Mouse (Mus musculus) embryonic facial prominence, embryonic 10.5 days (tissue): ENCODE results near the gene Oaz1. TPM values are rescaled to one million over a fixed set of nuclear protein-coding genes. Genes with fewer than 3 reads are reported as not detected.

ENCODE experiments used
- DNase-seq: peaks from one replicate; pipeline ENCODE4 v3.0.0-alpha.2; 2017; ENCODE audit warnings: low spot score
- H3K27ac ChIP-seq: fragments of 300-500 bp; sonication (generic); replicated peaks from 2 replicates; pipeline ENCODE4 v1.5.1; 2016; ENCODE audit warnings: mild to moderate bottlenecking
- H3K27me3 ChIP-seq: fragments of 300-500 bp; sonication (generic); replicated peaks from 2 replicates; pipeline ENCODE4 v1.6.1; 2016; ENCODE audit warnings: low read depth, mild to moderate bottlenecking; ENCODE audit not compliant: poor library complexity, severe bottlenecking
- H3K36me3 ChIP-seq: fragments of 300-500 bp; sonication (generic); replicated peaks from 2 replicates; pipeline ENCODE4 v1.6.1; 2016; ENCODE audit warnings: mild to moderate bottlenecking, moderate library complexity
- H3K4me1 ChIP-seq: fragments of 300-500 bp; sonication (generic); 2 replicates; pipeline ENCODE4 v1.6.1; 2016
- H3K4me3 ChIP-seq: fragments of 300-500 bp; sonication (generic); 2 replicates; pipeline ENCODE4 v1.5.1; 2016; ENCODE audit warnings: mild to moderate bottlenecking, moderate library complexity
- H3K9me3 ChIP-seq: fragments of 300-500 bp; sonication (generic); 2 replicates; pipeline ENCODE4 v1.6.1; 2016; ENCODE audit warnings: mild to moderate bottlenecking
- WGBS: fragments of 180-500 bp; shearing (Covaris S2); methylation state at CpG from one replicate; pipeline ENCODE4 v1.1.7; 2016; 5-methylcytosine and 5-hydroxymethylcytosine counted together
- polyA plus RNA-seq: library from polyadenylated mRNA; unstranded; fragments of >200 nt; fragmentation: Nextera tagmentation; extraction: Ambion mirVana; gene quantifications from 2 replicates; pipeline ENCODE4 v1.2.1, GENCODE M21; 2016

The Oaz1 gene
- polyA plus RNA-seq, 1 experiment from 2014 or later = 2,205 TPM

DNA sequence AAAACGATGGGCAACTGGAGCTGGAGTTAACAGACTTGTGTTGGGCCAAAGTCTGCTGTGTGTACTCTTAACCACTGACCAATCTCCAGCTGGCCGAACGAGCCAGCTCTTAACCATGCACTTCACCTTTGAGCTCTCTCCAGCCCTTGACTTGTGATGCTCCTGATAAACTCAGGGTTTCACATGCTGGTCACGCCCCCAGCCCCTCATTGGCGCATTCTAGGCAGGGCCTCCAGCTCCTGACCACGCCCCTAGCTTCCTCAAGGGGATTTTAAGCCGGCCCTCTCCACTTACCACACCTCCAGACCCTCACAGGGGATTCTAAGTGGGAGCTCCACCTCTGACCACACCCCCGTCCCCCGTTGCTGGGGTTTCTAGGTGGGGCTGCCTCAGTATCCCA, 4.7 kb downstream of the Oaz1 start:
- 4% methylated on average over 9 of the region's 9 CpGs for WGBS
- H3K4me3 ChIP-seq = peak overlapping the region; percentile 1; the same call in 1 of the 2 replicates
- H3K36me3 ChIP-seq = peaks cover 38% of the 10 kb centered on the region
- H3K4me1 ChIP-seq = peaks cover 74% of the 10 kb centered on the region
- peak; percentile 84 for DNase-seq
- no peak overlapping the region for H3K27ac ChIP-seq
- H3K27me3 ChIP-seq = peaks cover 40% of the 10 kb centered on the region
- peaks cover 20% of the 10 kb centered on the region for H3K9me3 ChIP-seq

- DNase-seq = no peak
- H3K4me1 ChIP-seq = peaks cover 83% of the 10 kb centered on the region
- 0 out of 2 replicates have a peak overlapping the region, but pooled peaks have one; percentile 8 for H3K4me3 ChIP-seq
- peaks cover 56% of the 10 kb centered on the region for H3K27me3 ChIP-seq
- H3K27ac ChIP-seq = no peak overlapping the region
- 64% methylated on average over 7 of the region's 7 CpGs for WGBS
- peaks cover 20% of the 10 kb centered on the region for H3K9me3 ChIP-seq
- peaks cover 36% of the 10 kb centered on the region for H3K36me3 ChIP-seq
Measured at GRCm38 (mm10) chr10:80832818-80833217, 6.4 kb downstream of the Oaz1 start.

- no peak overlapping the region for H3K27ac ChIP-seq
- DNase-seq = peak; percentile 38
- 57% methylated on average over 30 of the region's 30 CpGs for WGBS
- peak overlapping the region; percentile 29 for H3K4me3 ChIP-seq
- peaks cover 67% of the 10 kb centered on the region for H3K27me3 ChIP-seq
- H3K9me3 ChIP-seq = peaks cover 20% of the 10 kb centered on the region
- 0 out of 2 replicates have a peak, but pooled peaks cover 10% of the 10 kb centered on the region for H3K36me3 ChIP-seq
- peaks cover 64% of the 10 kb centered on the region for H3K4me1 ChIP-seq
Measured at GRCm38 (mm10) chr10:80835617-80836016, 9.2 kb downstream of the Oaz1 start.

GRCm38 (mm10) chr10:80836949-80837379, 10.5 kb downstream of the Oaz1 start:
- WGBS = 49% methylated on average over 7 of the region's 7 CpGs

DNA sequence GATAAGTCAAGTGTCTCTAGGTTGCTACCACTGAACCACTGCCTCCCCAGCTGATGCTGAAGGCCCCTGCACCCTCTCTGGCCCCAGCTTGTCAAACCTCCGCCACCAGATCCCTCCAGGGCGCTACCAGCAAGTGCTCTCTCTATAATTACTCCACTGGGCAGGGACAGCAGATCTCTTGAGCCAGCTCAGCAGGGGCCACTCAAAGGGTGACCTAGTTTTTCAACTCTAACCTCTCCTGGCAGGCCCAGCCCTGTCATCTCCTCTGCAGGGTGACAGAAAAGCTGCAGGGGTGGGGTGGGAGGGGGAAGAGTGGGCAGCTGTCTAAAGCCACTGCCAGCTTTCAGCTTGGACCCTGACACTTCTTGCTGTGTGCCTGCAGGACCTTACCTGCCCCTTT, 11.4 kb downstream of the Oaz1 start:
- Histone ChIP-seq H3K4me3 (0 out of 2 replicates have a peak overlapping the region, but pooled peaks have one; percentile 14), H3K4me1 (peaks cover 54% of the 10 kb centered on the region), H3K9me3 (peaks cover 20% of the 10 kb centered on the region), H3K27ac (no peak overlapping the region), H3K36me3 (0 out of 2 replicates have a peak, but pooled peaks cover 10% of the 10 kb centered on the region), H3K27me3 (peaks cover 82% of the 10 kb centered on the region)
- 10% methylated on average over 2 of the region's 2 CpGs for WGBS
- no peak for DNase-seq

More at GRCm38 (mm10) chr10:80836949-80837379, 10.5 kb downstream of the Oaz1 start:
- H3K4me1 ChIP-seq = peaks cover 61% of the 10 kb centered on the region
- H3K27me3 ChIP-seq = peaks cover 80% of the 10 kb centered on the region
- 0 out of 2 replicates have a peak, but pooled peaks cover 10% of the 10 kb centered on the region for H3K36me3 ChIP-seq
- no peak overlapping the region for H3K27ac ChIP-seq
- peak overlapping the region; percentile 6; the same call in 1 of the 2 replicates for H3K4me3 ChIP-seq
- H3K9me3 ChIP-seq = peaks cover 20% of the 10 kb centered on the region
- no peak for DNase-seq

DNA sequence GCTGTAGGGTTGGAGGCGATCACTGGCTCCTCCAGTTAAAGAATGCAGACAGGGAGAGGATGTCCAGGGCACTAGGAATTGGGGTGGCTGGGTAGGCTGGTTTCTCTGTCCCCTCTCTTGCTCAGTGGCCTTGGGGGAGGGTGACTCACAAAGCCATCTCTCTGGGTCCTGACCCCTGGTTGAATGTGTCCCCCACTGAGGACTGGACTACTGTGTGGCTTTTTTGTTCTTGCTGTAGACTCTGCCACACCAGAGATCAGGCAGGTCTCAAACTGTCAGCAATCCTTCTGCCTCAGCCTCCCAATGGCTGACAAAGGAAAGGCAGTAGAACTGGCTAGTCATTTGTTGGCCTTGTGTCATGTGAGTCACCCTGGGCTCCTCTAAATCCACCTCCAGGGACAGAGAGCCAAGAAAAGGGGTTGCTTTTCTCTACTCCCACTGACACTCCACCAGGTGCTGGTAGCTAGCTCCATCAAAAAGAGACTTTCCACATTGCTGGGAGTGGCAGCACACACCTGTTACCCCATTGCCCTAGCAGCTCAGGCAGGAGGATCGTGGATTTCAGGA, 12.0 kb downstream of the Oaz1 start:
- 58% methylated on average over 2 of the region's 2 CpGs for WGBS
- H3K9me3 ChIP-seq = peaks cover 20% of the 10 kb centered on the region
- H3K4me3 ChIP-seq = 0 out of 2 replicates have a peak overlapping the region, but pooled peaks have one; percentile 14
- H3K36me3 ChIP-seq = 0 out of 2 replicates have a peak, but pooled peaks cover 10% of the 10 kb centered on the region
- peaks cover 52% of the 10 kb centered on the region for H3K4me1 ChIP-seq
- H3K27me3 ChIP-seq = peaks cover 82% of the 10 kb centered on the region
- DNase-seq = no peak
- no peak overlapping the region for H3K27ac ChIP-seq

DNA sequence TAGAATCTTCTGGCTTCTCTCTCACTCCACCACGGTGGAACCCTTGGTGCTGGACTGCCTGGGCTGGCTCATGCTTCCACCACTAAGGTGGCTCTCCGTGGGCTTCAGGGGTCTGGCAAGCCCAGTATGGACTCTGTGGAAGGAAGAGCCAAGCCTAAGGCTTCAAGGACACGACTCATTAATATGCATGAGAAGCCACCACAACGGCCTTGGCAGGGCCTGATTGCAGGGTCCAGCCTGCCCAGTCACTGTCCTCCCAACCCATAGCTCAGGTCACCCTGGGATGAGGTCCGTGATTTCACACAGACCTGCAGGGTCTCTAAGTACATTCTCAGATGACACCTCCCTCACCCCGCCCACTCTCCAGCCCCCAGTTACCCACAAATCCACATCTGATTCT, 13.4 kb downstream of the Oaz1 start:
- peaks cover 55% of the 10 kb centered on the region for H3K4me1 ChIP-seq
- H3K36me3 ChIP-seq = 0 out of 2 replicates have a peak, but pooled peaks cover 3% of the 10 kb centered on the region
- no peak overlapping the region for H3K4me3 ChIP-seq
- WGBS = 70% methylated on average over 6 of the region's 6 CpGs
- peaks cover 82% of the 10 kb centered on the region for H3K27me3 ChIP-seq
- H3K9me3 ChIP-seq = peaks cover 11% of the 10 kb centered on the region
- no peak for DNase-seq
- no peak overlapping the region for H3K27ac ChIP-seq

- DNase-seq = no peak
- no peak overlapping the region for H3K27ac ChIP-seq
- WGBS = 73% methylated on average over 2 of the region's 2 CpGs
- no peak overlapping the region for H3K4me3 ChIP-seq
- H3K4me1 ChIP-seq = peaks cover 41% of the 10 kb centered on the region
- H3K27me3 ChIP-seq = peaks cover 80% of the 10 kb centered on the region
- H3K9me3 ChIP-seq = no peaks in the 10 kb centered on the region
- no peaks in the 10 kb centered on the region for H3K36me3 ChIP-seq
Measured at GRCm38 (mm10) chr10:80841685-80842084, 15.2 kb downstream of the Oaz1 start.

DNA sequence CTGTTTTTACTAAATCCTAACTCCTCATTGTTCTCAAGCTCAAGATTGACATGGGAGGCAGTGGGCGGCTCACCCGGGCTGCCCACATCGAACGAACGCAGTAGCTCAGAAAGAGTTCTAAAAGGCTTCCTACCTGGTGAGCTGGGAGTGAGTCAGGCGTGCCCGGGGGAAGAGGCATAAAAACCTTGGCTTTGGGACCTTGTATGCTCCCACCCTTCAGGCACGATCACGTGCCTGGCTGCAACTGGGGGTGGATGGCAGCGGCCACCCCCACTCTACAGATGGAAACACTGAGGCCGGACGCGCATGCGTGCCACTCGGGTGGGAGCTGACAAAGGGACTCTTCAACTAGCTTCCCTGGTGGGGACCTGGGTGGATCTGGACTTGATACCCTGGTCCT, 15.9 kb downstream of the Oaz1 start:
- peaks cover 35% of the 10 kb centered on the region for H3K4me1 ChIP-seq
- 82% methylated on average over 15 of the region's 15 CpGs for WGBS
- no peak overlapping the region for H3K4me3 ChIP-seq
- no peak overlapping the region for H3K27ac ChIP-seq
- no peaks in the 10 kb centered on the region for H3K36me3 ChIP-seq
- no peaks in the 10 kb centered on the region for H3K9me3 ChIP-seq
- DNase-seq = no peak
- H3K27me3 ChIP-seq = peaks cover 74% of the 10 kb centered on the region

- Histone ChIP-seq H3K4me3 (peak overlapping the region; percentile 65), H3K4me1 (peaks cover 28% of the 10 kb centered on the region), H3K27ac (peak overlapping the region; percentile 65), H3K27me3 (peaks cover 65% of the 10 kb centered on the region), H3K36me3 (no peaks in the 10 kb centered on the region), H3K9me3 (no peaks in the 10 kb centered on the region)
- 9% methylated on average over 32 of the region's 32 CpGs for WGBS
- peak; percentile 24 for DNase-seq
Measured at GRCm38 (mm10) chr10:80843087-80843930, 16.9 kb downstream of the Oaz1 start.

- Histone ChIP-seq H3K4me1 (peaks cover 35% of the 10 kb centered on the region), H3K27me3 (peaks cover 63% of the 10 kb centered on the region), H3K4me3 (peak within 1 kb of the TSS; percentile 65), H3K27ac (peak within 1 kb of the TSS; percentile 65), H3K36me3 (no peaks in the 10 kb centered on the region), H3K9me3 (no peaks in the 10 kb centered on the region)
- peak; percentile 56 for DNase-seq
- WGBS = 5% methylated on average over 51 of the region's 51 CpGs
Measured at GRCm38 (mm10) chr10:80843931-80844547, 17.6 kb downstream of the Oaz1 start, which contains the start of gene Lingo3. Lingo3 (minus strand) TSS chr10:80844039.

DNA sequence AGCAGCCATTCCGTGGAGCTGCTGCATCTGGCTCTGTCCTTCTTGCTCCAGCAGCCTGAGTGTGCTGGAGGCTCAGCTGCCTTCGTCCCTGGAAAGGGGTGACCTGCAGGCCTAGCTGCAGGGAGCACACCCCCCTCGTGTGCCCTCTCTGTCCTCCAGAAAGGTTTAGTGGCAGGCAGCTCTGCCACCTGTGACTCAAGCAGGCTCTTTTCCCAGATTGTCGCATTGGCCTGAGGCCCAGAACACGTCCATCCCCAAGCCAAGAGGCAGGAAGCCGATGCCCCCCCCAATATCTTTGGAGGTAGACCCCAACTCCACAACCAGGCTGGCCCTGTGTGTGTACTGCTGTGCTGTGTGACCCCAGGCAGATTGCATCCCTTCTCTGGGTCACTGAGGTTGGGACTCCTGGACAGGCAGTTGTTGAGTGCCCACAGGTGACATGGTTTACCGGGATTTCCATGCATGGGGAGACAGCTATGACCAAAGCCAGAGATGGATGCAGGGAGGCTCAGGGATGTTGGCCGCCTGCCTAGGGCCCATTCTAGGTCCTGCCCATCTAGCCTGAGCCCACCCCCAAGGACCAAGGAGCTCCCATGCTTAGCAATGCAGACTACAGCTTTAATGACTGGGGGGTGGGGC, 18.7 kb downstream of the Oaz1 start:
- peak overlapping the region; percentile 65; the same call in 1 of the 2 replicates for H3K4me3 ChIP-seq
- 68% methylated on average over 8 of the region's 8 CpGs for WGBS
- no peak for DNase-seq
- no peaks in the 10 kb centered on the region for H3K9me3 ChIP-seq
- H3K27ac ChIP-seq = no peak overlapping the region
- peaks cover 63% of the 10 kb centered on the region for H3K27me3 ChIP-seq
- peaks cover 38% of the 10 kb centered on the region for H3K4me1 ChIP-seq
- peaks cover 3% of the 10 kb centered on the region for H3K36me3 ChIP-seq
